Mouse (Mus musculus) limb, embryonic 10.5 days (tissue): ENCODE measurements at regions not wholly inside any gene's neighbourhood (a gene's known extent, or its start where the extent isn't known, plus 50 kb on each side); places are given as distances from the start of the nearest gene placed in this dataset.

Source experiments
- DNase-seq: peaks from one replicate; pipeline ENCODE4 v3.0.0-alpha.2; 2017; ENCODE audit warnings: low spot score
- H3K27ac ChIP-seq: fragments of 300-500 bp; sonication (generic); 2 replicates; pipeline ENCODE4 v1.5.1; 2016; ENCODE audit warnings: mild to moderate bottlenecking
- H3K27me3 ChIP-seq: fragments of 300-500 bp; sonication (generic); 2 replicates; pipeline ENCODE4 v1.6.1; 2016; ENCODE audit warnings: low read depth, mild to moderate bottlenecking; ENCODE audit not compliant: poor library complexity, severe bottlenecking
- H3K36me3 ChIP-seq: fragments of 300-500 bp; sonication (generic); 2 replicates; pipeline ENCODE4 v1.6.1; 2016; ENCODE audit warnings: mild to moderate bottlenecking, moderate library complexity
- H3K4me1 ChIP-seq: fragments of 300-500 bp; sonication (generic); 2 replicates; pipeline ENCODE4 v1.6.1; 2016
- H3K4me3 ChIP-seq: fragments of 300-500 bp; sonication (generic); 2 replicates; pipeline ENCODE4 v1.5.1; 2016; ENCODE audit warnings: mild to moderate bottlenecking, moderate library complexity
- H3K9me3 ChIP-seq: fragments of 300-500 bp; sonication (generic); replicated peaks from 2 replicates; pipeline ENCODE4 v1.6.1; 2016; ENCODE audit warnings: mild to moderate bottlenecking
- WGBS: fragments of 180-500 bp; shearing (Covaris S2); methylation state at CpG from one replicate; pipeline ENCODE4 v1.1.7; 2016; 5-methylcytosine and 5-hydroxymethylcytosine counted together

- 32% methylated on average over 3 of the region's 3 CpGs for WGBS
- Histone ChIP-seq H3K27ac (no peak overlapping the region), H3K36me3 (no peaks in the 10 kb centered on the region), H3K9me3 (no peaks in the 10 kb centered on the region), H3K4me3 (no peak overlapping the region), H3K27me3 (peaks cover 23% of the 10 kb centered on the region), H3K4me1 (peaks cover 24% of the 10 kb centered on the region)
- DNase-seq: no peak
These were observed 49.9 kb upstream of the Fzd10 start for GRCm38 (mm10) chr5:128550736-128551135.

- Histone ChIP-seq H3K27ac (no peak overlapping the region), H3K9me3 (no peaks in the 10 kb centered on the region), H3K4me1 (peaks cover 24% of the 10 kb centered on the region), H3K4me3 (no peak overlapping the region), H3K27me3 (peaks cover 23% of the 10 kb centered on the region), H3K36me3 (no peaks in the 10 kb centered on the region)
- DNase-seq: no peak
- 91% methylated on average over 11 of the region's 11 CpGs for WGBS
These were observed 50.8 kb upstream of the Fzd10 start for GRCm38 (mm10) chr5:128549811-128550210.

GRCm38 (mm10) chr5:128542049-128542448, 58.6 kb upstream of the Fzd10 start:
- Histone ChIP-seq H3K27me3 (no peaks in the 10 kb centered on the region), H3K9me3 (no peaks in the 10 kb centered on the region), H3K4me3 (peak overlapping the region; percentile 24), H3K27ac (peak overlapping the region; percentile 80), H3K4me1 (peaks cover 20% of the 10 kb centered on the region), H3K36me3 (no peaks in the 10 kb centered on the region)
- peak; percentile 52 for DNase-seq
- WGBS: 8% methylated on average over 10 of the region's 10 CpGs

GRCm38 (mm10) chr5:128538646-128539045, 62.0 kb upstream of the Fzd10 start:
- H3K27ac ChIP-seq: no peak overlapping the region
- peaks cover 34% of the 10 kb centered on the region for H3K4me1 ChIP-seq

GRCm38 (mm10) chr5:128537218-128537617, 63.4 kb upstream of the Fzd10 start:
- no peaks in the 10 kb centered on the region for H3K36me3 ChIP-seq
- no peaks in the 10 kb centered on the region for H3K9me3 ChIP-seq
- H3K4me3 ChIP-seq: peak overlapping the region; percentile 43
- H3K27ac ChIP-seq: peak overlapping the region; percentile 69
- peaks cover 27% of the 10 kb centered on the region for H3K4me1 ChIP-seq
- 60% methylated on average over 12 of the region's 12 CpGs for whole genome bisulfite sequencing
- H3K27me3 ChIP-seq: no peaks in the 10 kb centered on the region
- DNase-seq: peak; percentile 45

More at GRCm38 (mm10) chr5:128538646-128539045, 62.0 kb upstream of the Fzd10 start:
- Histone ChIP-seq H3K4me3 (no peak overlapping the region), H3K9me3 (no peaks in the 10 kb centered on the region), H3K36me3 (no peaks in the 10 kb centered on the region), H3K27me3 (no peaks in the 10 kb centered on the region)
- WGBS: 81% methylated on average over 5 of the region's 5 CpGs
- DNase-seq: no peak

- H3K27ac ChIP-seq: peak overlapping the region; percentile 69
- H3K9me3 ChIP-seq: no peaks in the 10 kb centered on the region
- peaks cover 19% of the 10 kb centered on the region for H3K4me1 ChIP-seq
- 22% methylated on average over 8 of the region's 8 CpGs for WGBS
- DNase-seq: no peak
- H3K27me3 ChIP-seq: no peaks in the 10 kb centered on the region
- H3K4me3 ChIP-seq: peak overlapping the region; percentile 43
- no peaks in the 10 kb centered on the region for H3K36me3 ChIP-seq
These were observed 64.3 kb upstream of the Fzd10 start for GRCm38 (mm10) chr5:128536393-128536792.

GRCm38 (mm10) chr5:128527241-128527640, 73.4 kb upstream of the Fzd10 start:
- 38% methylated on average over 8 of the region's 9 CpGs for WGBS

GRCm38 (mm10) chr5:128526432-128526831, 74.2 kb upstream of the Fzd10 start:
- Histone ChIP-seq H3K4me1 (peaks cover 23% of the 10 kb centered on the region), H3K27me3 (0 out of 2 replicates have a peak, but pooled peaks cover 6% of the 10 kb centered on the region), H3K27ac (no peak overlapping the region), H3K36me3 (no peaks in the 10 kb centered on the region), H3K4me3 (no peak overlapping the region), H3K9me3 (no peaks in the 10 kb centered on the region)
- no peak for DNase-seq
- WGBS: 75% methylated on average over 5 of the region's 5 CpGs

More at GRCm38 (mm10) chr5:128527241-128527640, 73.4 kb upstream of the Fzd10 start:
- Histone ChIP-seq H3K27me3 (0 out of 2 replicates have a peak, but pooled peaks cover 6% of the 10 kb centered on the region), H3K27ac (no peak overlapping the region), H3K9me3 (no peaks in the 10 kb centered on the region), H3K36me3 (no peaks in the 10 kb centered on the region), H3K4me3 (no peak overlapping the region), H3K4me1 (peaks cover 23% of the 10 kb centered on the region)
- DNase-seq: no peak

GRCm38 (mm10) chr5:128524377-128525280, 76.0 kb upstream of the Fzd10 start:
- H3K4me3 ChIP-seq: no peak overlapping the region

GRCm38 (mm10) chr5:128522667-128523066, 78.0 kb upstream of the Fzd10 start:
- WGBS: 38% methylated on average over 5 of the region's 5 CpGs
- Histone ChIP-seq H3K9me3 (no peaks in the 10 kb centered on the region), H3K4me1 (peaks cover 23% of the 10 kb centered on the region), H3K36me3 (no peaks in the 10 kb centered on the region), H3K4me3 (no peak overlapping the region), H3K27me3 (peaks cover 34% of the 10 kb centered on the region), H3K27ac (no peak overlapping the region)
- DNase-seq: peak; percentile 88

More at GRCm38 (mm10) chr5:128524377-128525280, 76.0 kb upstream of the Fzd10 start:
- H3K36me3 ChIP-seq: no peaks in the 10 kb centered on the region
- DNase-seq: peak; percentile 48
- WGBS: 9% methylated on average over 26 of the region's 26 CpGs
- peaks cover 23% of the 10 kb centered on the region for H3K4me1 ChIP-seq
- peak overlapping the region; percentile 70 for H3K27ac ChIP-seq
- peaks cover 15% of the 10 kb centered on the region; the same call in 1 of the 2 replicates for H3K27me3 ChIP-seq
- H3K9me3 ChIP-seq: no peaks in the 10 kb centered on the region

- no peaks in the 10 kb centered on the region for H3K9me3 ChIP-seq
- H3K36me3 ChIP-seq: no peaks in the 10 kb centered on the region
- 55% methylated on average over 8 of the region's 8 CpGs for WGBS
- no peak for DNase-seq
- H3K4me1 ChIP-seq: no peaks in the 10 kb centered on the region; the same call in 1 of the 2 replicates
- H3K27ac ChIP-seq: no peak overlapping the region
- H3K27me3 ChIP-seq: peaks cover 41% of the 10 kb centered on the region
- H3K4me3 ChIP-seq: no peak overlapping the region
These were observed 83.3 kb upstream of the Fzd10 start for GRCm38 (mm10) chr5:128517336-128517735.

- Histone ChIP-seq H3K9me3 (no peaks in the 10 kb centered on the region), H3K27ac (no peak overlapping the region), H3K4me1 (no peaks in the 10 kb centered on the region; the same call in 1 of the 2 replicates), H3K4me3 (no peak overlapping the region), H3K27me3 (peaks cover 36% of the 10 kb centered on the region), H3K36me3 (no peaks in the 10 kb centered on the region)
- peak; percentile 77 for DNase-seq
- WGBS: 5% methylated on average over 2 of the region's 2 CpGs
These were observed 82.5 kb upstream of the Tmem132d start for GRCm38 (mm10) chr5:128515343-128515742.

GRCm38 (mm10) chr5:128513261-128513660, 80.4 kb upstream of the Tmem132d start:
- 89% methylated on average over 14 of the region's 14 CpGs for WGBS
- no peaks in the 10 kb centered on the region; the same call in 1 of the 2 replicates for H3K4me1 ChIP-seq
- peaks cover 19% of the 10 kb centered on the region for H3K27me3 ChIP-seq
- H3K9me3 ChIP-seq: 0 out of 2 replicates have a peak, but pooled peaks cover 4% of the 10 kb centered on the region
- no peak for DNase-seq
- H3K36me3 ChIP-seq: no peaks in the 10 kb centered on the region
- no peak overlapping the region for H3K27ac ChIP-seq
- no peak overlapping the region for H3K4me3 ChIP-seq
